Mouse (Mus musculus) MEL-GATA-1-ER (cell line): ENCODE data around the gene Tmigd3.
A peak's percentile ranks its signal among the peaks of the same experiment; 100 is the strongest.

Experiments
- DNase-seq: peaks from one replicate; pipeline ENCODE4 v3.0.0-alpha.2; 2012; ENCODE audit warnings: low read depth; ENCODE audit errors: extremely low read depth

The Tmigd3 gene

GRCm38 (mm10) chr3:105928195-105928569 lies 57.5 kb downstream of the Tmigd3 start:
- no peak for DNase-seq

GRCm38 (mm10) chr3:105928781-105929180 lies 58.1 kb downstream of the Tmigd3 start:
- DNase-seq: no peak

DNA sequence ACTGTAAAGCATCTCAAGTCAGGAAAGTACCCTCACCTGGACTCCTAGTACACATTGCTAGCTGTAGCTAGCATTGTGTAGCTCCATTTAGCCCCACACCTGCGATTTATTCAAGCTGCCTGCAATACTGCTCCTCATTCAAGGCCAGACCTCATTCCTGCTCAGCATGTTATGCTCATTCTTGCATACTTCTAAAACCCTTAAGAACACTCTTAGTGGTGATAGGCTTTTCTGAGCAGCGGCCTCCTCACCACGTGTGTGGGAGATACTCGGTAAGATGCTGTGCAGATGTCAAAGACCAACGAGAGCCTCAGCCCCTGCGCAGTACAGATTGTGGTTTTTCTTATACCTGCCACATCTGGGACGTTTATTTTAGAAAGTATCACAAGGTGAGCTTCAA lies 59.1 kb downstream of the Tmigd3 start:
- DNase-seq: no peak

- peak; percentile 55 for DNase-seq
These were observed 60.4 kb downstream of the Tmigd3 start for GRCm38 (mm10) chr3:105931095-105931494.

GRCm38 (mm10) chr3:105932240-105933071 lies 61.8 kb downstream of the Tmigd3 start, which contains the start of gene I830077J02Rik:
TSS of gene I830077J02Rik (minus strand) at chr3:105932664.
- peak; percentile 98 for DNase-seq

GRCm38 (mm10) chr3:105933926-105934325 lies 63.2 kb downstream of the Tmigd3 start:
- no peak for DNase-seq

- DNase-seq: no peak
These were observed 64.3 kb downstream of the Tmigd3 start for GRCm38 (mm10) chr3:105935033-105935432.

- no peak for DNase-seq
These were observed 65.4 kb downstream of the Tmigd3 start for GRCm38 (mm10) chr3:105936111-105936510.

DNA sequence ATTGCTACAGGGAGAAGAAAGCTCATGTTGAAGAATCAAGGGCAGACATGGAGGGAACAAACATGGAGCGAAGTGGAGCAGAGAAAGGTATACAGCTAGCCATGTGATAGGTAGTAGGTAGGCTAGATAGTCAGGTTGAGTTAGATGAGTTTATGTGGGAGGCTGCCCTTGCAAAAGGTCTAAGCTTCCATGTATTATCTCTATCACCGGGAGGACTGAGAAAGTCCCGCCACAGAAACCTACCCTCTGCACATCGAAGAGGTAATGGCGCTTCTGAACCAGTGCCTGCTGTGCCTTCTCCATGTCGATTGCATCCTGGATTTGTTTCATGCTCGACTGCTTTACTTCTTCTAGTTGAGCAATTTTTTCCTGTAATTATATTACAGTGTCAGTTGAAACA lies 80.6 kb downstream of the Tmigd3 start:
- DNase-seq: no peak

GRCm38 (mm10) chr3:105957235-105957634 lies 86.5 kb downstream of the Tmigd3 start:
- DNase-seq: no peak

DNA sequence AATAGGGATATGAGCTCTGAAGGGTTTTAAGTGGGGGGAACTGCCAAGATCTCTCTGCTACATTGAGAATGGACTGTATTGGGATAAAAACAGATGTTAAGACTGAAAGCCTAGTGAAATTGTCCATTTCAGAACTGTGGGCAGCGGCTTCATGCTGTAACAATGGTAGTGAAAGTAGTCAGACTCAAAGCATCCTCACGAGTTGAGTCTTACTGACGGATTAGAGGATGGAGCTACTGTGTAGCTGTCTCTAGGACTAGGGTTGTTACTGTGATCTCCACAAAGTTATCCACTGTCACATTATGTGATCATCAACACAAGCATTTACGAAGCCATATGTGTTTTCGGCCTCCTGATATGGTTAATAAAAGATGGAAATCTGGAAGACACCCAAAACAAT lies 87.5 kb downstream of the Tmigd3 start:
- DNase-seq: no peak

DNA sequence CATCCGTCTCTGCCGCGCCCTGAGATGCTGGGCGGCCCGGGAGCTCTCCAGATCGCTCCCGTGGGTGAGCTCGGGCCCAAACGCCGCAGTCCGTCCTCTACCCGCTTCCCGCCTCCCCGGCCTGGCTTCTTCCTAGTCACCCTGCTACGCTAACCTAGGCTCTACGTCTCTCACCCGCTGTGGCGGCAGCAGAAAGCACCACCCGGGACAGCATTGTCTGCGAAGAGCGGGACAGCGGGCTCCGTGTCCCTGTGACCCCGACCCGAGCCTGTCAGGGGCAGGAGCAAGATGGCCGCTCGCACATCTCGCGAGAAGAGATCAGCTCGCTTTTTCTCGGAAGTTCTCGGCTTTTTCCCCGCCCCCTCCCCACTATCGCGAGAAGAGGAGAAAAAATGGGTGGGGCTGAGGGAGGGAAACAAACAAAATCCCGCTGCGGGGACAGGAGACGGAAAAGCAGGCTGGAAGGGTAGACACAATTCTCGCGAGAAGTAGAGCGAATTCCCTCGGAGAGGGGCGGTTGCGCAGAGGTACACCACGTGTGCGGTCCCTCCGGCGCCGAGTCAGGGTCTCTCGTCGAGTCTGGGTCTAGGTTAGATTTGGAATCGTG lies 88.4 kb downstream of the Tmigd3 start, which contains the start of gene Wdr77:
Gene Wdr77, plus strand, starts transcription at position 396 of the 607 bp plus-strand sequence.
- DNase-seq: peak; percentile 99

GRCm38 (mm10) chr3:105959585-105959984 lies 88.9 kb downstream of the Tmigd3 start:
- peak; percentile 35 for DNase-seq

- DNase-seq: no peak
These were observed 89.3 kb downstream of the Tmigd3 start, which contains the start of gene Atp5f1 for GRCm38 (mm10) chr3:105959999-105960398. TSS of gene Atp5f1 (minus strand) at chr3:105960099.

DNA sequence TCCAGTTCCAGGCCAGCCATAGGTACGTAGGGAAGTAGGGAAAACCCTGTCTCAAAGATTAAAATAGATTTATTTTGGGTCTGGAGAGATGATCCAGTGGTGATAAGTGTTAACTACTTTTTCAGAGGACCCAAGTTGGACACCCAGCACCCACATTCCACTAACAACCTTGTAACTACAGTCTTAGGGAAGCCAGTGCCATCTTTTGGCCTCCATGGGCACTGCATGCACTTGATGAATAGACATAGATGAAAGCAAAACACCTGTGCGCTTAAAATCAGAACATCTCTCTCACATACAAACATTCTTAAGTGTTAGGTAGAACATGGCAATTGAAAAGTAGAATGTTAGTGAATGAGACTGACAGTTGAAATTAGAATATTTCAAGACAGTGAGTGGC lies 90.0 kb downstream of the Tmigd3 start:
- DNase-seq: peak; percentile 32

- no peak for DNase-seq
These were observed 101.2 kb downstream of the Tmigd3 start for GRCm38 (mm10) chr3:105971831-105972446.

DNA sequence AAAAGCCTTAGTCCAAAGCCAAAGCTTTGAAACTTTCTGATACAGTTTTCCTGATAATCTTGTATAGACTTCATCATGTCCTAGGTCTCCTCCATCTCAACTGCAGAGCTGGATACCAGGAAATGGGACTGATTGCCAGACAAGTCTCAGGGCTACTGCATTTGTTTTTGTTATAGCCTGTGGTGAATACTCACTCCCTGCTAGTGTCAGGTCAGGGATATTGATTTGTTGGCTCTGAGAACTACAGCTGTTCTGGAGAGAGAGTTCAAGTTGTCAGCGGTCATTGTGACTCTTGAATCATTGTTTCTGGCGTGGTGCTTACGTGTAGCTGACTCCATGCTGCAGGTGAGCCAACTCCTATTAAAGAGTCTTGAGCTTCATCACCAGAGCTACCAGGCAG lies 102.7 kb downstream of the Tmigd3 start, which contains the start of gene Ovgp1:
Gene Ovgp1, plus strand, starts transcription at position 301 of the 400 bp plus-strand sequence.
- DNase-seq: no peak
